Mouse (Mus musculus) heart, postnatal 0 days (tissue): ENCODE results near the gene Sucla2. TPM values are rescaled to one million over a fixed set of nuclear protein-coding genes. Genes with fewer than 3 reads are reported as not detected.
A peak's percentile ranks its signal among the peaks of the same experiment; 100 is the strongest.
"Not testable (repeated sequence)": the region's sequence is repeated elsewhere in the genome, so short reads cannot be mapped to it uniquely, and the experiment has no call there.

Experiments
- ATAC-seq: fragments of 200-750 bp; cut with Nextera tagmentation; 2 replicates; pipeline ENCODE4 v1.8.0; 2017; ENCODE audit warnings: low read depth, moderate number of reproducible peaks, moderate library complexity; ENCODE audit not compliant: insufficient read depth
- DNase-seq: peaks from one replicate; pipeline ENCODE4 v3.0.0-alpha.2; 2016; ENCODE audit warnings: low spot score
- H3K27ac ChIP-seq: fragments of 300-500 bp; sonication (generic); 2 replicates; pipeline ENCODE4 v1.5.1; 2014; ENCODE audit warnings: low read depth, mild to moderate bottlenecking
- H3K27me3 ChIP-seq: fragments of 300-500 bp; sonication (generic); 2 replicates; pipeline ENCODE4 v1.6.1; 2014; ENCODE audit warnings: low read length, mixed read lengths; ENCODE audit not compliant: control insufficient read depth, insufficient read depth
- H3K36me3 ChIP-seq: fragments of 300-500 bp; sonication (generic); replicated peaks from 2 replicates; pipeline ENCODE4 v1.6.1; 2014; ENCODE audit warnings: low read length, mixed read lengths; ENCODE audit not compliant: control insufficient read depth, insufficient read depth
- H3K4me1 ChIP-seq: fragments of 300-500 bp; sonication (generic); 2 replicates; pipeline ENCODE4 v1.6.1; 2014; ENCODE audit warnings: antibody characterized with exemption; ENCODE audit not compliant: control insufficient read depth, insufficient read depth
- H3K4me2 ChIP-seq: fragments of 300-500 bp; sonication (generic); 2 replicates; pipeline ENCODE4 v1.6.1; 2014; ENCODE audit warnings: low read depth, mild to moderate bottlenecking, low read length, moderate library complexity
- H3K4me3 ChIP-seq: fragments of 300-500 bp; sonication (generic); 2 replicates; pipeline ENCODE4 v1.5.1; 2014; ENCODE audit warnings: low read depth, low read length
- H3K9ac ChIP-seq: fragments of 300-500 bp; sonication (generic); replicated peaks from 2 replicates; pipeline ENCODE4 v1.6.1; 2014; ENCODE audit warnings: low read depth, low read length, mixed read lengths
- H3K9me3 ChIP-seq: fragments of 300-500 bp; sonication (generic); replicated peaks from 2 replicates; pipeline ENCODE4 v1.6.1; 2016; ENCODE audit warnings: low read length; ENCODE audit not compliant: control insufficient read depth
- CTCF ChIP-seq: IDR thresholded peaks from 2 replicates; pipeline ENCODE4 v1.5.1; 2016; ENCODE audit warnings: antibody characterized with exemption, control low read depth, low read depth
- EP300 ChIP-seq: IDR thresholded peaks from 2 replicates; pipeline ENCODE4 v1.6.1; 2016; ENCODE audit warnings: antibody characterized with exemption, low read depth
- WGBS: fragments of 180-500 bp; shearing (Covaris S2); extraction: QIAGEN DNeasy Blood & Tissue Kit; methylation state at CpG from one replicate; pipeline ENCODE4 v1.1.7; 2014; 5-methylcytosine and 5-hydroxymethylcytosine counted together
- polyA plus RNA-seq: library from polyadenylated mRNA; unstranded; fragments of >200 nt; fragmentation: Nextera tagmentation; extraction: Ambion mirVana; gene quantifications from 2 replicates; pipeline ENCODE4 v1.2.1, GENCODE M21; 2015
- total RNA-seq: library from RNA; depleted of rRNA; stranded (reverse); fragments of >200 nt; gene quantifications from 2 replicates; pipeline ENCODE4 v1.2.3, GENCODE M21; 2014; ENCODE audit warnings: low replicate concordance

Gene Sucla2
- total and polyA plus RNA-seq, 2 experiments from 2014 or later, result 229 to 449 TPM

GRCm38 (mm10) chr14:73588080-73588479 is 63.0 kb downstream of the Sucla2 start:
- Histone ChIP-seq H3K27ac (no peak overlapping the region), H3K4me2 (no peak overlapping the region), H3K27me3 (no peaks in the 10 kb centered on the region), H3K4me3 (no peak overlapping the region), H3K4me1 (no peaks in the 10 kb centered on the region), H3K9me3 (peaks cover 4% of the 10 kb centered on the region; the same call in 1 of the 2 replicates), H3K36me3 (peaks cover 41% of the 10 kb centered on the region), H3K9ac (no peak overlapping the region)
- DNase-seq (no peak), ATAC-seq (no peak)
- no peak for TF ChIP-seq CTCF
- TF ChIP-seq EP300, result no peak
- WGBS, result 76% methylated on average over 1 of the region's 1 CpGs

GRCm38 (mm10) chr14:73592166-73592565 is 67.0 kb downstream of the Sucla2 start:
- H3K4me3 ChIP-seq, result no peak overlapping the region
- DNase-seq, result no peak
- 79% methylated on average over 1 of the region's 1 CpGs for WGBS
- H3K36me3 ChIP-seq, result peaks cover 60% of the 10 kb centered on the region
- H3K9ac ChIP-seq, result no peak overlapping the region
- no peak overlapping the region for H3K4me2 ChIP-seq
- no peak overlapping the region for H3K27ac ChIP-seq
- no peaks in the 10 kb centered on the region for H3K9me3 ChIP-seq
- TF ChIP-seq EP300, result no peak
- TF ChIP-seq CTCF, result no peak
- no peaks in the 10 kb centered on the region for H3K27me3 ChIP-seq
- H3K4me1 ChIP-seq, result no peaks in the 10 kb centered on the region
- no peak for ATAC-seq

DNA sequence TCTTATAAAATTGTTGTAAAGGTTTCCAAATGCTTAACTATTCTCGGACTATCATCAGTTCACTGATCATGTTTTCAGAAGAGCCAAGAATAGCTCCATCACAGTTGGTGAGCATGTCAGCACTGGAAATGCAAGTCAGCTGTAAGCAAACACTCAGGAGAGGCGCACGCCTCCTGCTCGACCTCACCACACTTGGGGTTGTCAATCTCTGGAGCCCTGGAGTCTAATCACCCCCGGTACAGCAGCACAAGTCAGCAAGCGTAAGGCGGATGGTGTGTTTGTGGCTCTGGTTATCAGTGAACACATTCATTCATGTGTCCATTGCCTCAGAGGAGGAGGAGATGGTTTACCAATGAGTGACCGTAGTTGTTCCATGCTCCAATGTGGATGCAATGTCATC is 74.6 kb downstream of the Sucla2 start:
- Histone ChIP-seq H3K27ac (no peak overlapping the region), H3K27me3 (no peaks in the 10 kb centered on the region), H3K9ac (no peak overlapping the region), H3K9me3 (peaks cover 9% of the 10 kb centered on the region; the same call in 1 of the 2 replicates), H3K36me3 (peaks cover 63% of the 10 kb centered on the region), H3K4me1 (no peaks in the 10 kb centered on the region), H3K4me3 (no peak overlapping the region), H3K4me2 (no peak overlapping the region)
- peak; percentile 78 for ATAC-seq
- peak; percentile 30 for DNase-seq
- no peak for TF ChIP-seq CTCF
- TF ChIP-seq EP300, result no peak
- WGBS, result 30% methylated on average over 8 of the region's 8 CpGs

DNA sequence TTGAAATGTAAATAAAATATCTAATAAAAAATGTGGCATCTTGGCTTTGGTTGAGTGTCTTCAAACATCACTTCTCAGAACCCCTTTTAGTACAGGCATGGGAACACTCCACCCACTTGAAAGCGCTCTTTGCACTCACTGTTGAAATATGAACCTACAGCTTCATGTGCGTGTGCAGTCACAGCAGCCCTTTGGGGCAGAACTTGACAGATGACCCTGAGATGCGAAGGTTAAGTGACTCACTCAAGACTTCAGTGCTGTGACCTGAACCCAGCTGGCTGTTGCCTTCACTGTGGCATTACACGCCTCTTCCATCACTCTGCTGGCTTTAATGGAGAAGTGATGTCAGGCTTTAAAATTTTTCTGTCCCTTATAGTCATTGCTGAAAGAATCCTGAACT is 82.6 kb downstream of the Sucla2 start:
- 64% methylated on average over 4 of the region's 4 CpGs for WGBS
- peaks cover under 1% of the 10 kb centered on the region; the same call in 1 of the 2 replicates for H3K9me3 ChIP-seq
- no peak for TF ChIP-seq EP300
- no peak for TF ChIP-seq CTCF
- no peak overlapping the region for H3K4me3 ChIP-seq
- H3K27ac ChIP-seq, result no peak overlapping the region
- H3K4me2 ChIP-seq, result no peak overlapping the region
- no peak for DNase-seq
- no peak for ATAC-seq
- H3K27me3 ChIP-seq, result no peaks in the 10 kb centered on the region
- H3K9ac ChIP-seq, result no peak overlapping the region
- no peaks in the 10 kb centered on the region for H3K4me1 ChIP-seq
- H3K36me3 ChIP-seq, result peaks cover 20% of the 10 kb centered on the region

DNA sequence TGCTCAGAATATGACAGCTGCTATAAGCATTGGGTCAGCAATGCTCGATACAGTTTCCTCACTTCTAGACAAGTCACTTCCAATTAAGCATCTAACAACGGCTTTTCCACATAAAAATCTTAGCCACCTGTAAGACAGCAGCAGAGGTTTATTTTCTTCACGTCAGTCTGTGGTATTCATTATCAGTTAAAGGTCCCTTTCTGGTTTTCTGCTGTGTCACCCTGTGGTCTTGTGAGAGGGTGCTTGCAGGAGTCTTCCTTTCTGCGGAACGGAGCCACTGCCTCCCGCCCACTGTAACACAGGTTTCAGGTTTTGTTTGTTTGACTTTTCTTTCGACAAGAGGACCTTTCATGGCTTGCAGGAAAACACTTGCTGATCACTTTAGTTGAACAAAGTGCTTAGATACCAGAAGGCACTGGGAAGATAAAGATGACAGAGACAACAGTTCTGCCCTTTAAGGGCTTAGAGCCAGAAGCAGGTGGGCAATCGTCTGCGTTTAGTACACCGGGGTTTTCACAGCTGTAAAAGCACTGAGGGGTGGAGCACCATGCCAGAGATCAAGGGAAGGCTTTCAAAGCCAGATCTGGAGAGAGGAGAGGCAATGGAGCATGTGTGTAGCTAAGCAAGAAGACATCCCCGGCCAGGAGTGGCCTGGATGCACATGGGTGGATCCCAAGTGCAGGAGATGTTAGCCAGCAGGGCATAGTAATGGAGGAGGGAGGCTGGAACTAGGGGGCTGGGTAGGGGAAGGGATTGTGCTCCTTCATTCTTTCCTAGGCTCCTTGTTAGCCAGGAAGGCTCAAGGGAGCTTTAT is 83.8 kb downstream of the Sucla2 start:
- Histone ChIP-seq H3K4me2 (no peak overlapping the region), H3K9ac (no peak overlapping the region), H3K27me3 (no peaks in the 10 kb centered on the region), H3K27ac (no peak overlapping the region), H3K9me3 (no peaks in the 10 kb centered on the region), H3K4me3 (peak overlapping the region; percentile 5; the same call in 1 of the 2 replicates), H3K4me1 (no peaks in the 10 kb centered on the region), H3K36me3 (peaks cover 12% of the 10 kb centered on the region)
- TF ChIP-seq CTCF (no peak), EP300 (no peak)
- no peak for DNase-seq
- no peak for ATAC-seq
- 33% methylated on average over 11 of the region's 11 CpGs for WGBS

DNA sequence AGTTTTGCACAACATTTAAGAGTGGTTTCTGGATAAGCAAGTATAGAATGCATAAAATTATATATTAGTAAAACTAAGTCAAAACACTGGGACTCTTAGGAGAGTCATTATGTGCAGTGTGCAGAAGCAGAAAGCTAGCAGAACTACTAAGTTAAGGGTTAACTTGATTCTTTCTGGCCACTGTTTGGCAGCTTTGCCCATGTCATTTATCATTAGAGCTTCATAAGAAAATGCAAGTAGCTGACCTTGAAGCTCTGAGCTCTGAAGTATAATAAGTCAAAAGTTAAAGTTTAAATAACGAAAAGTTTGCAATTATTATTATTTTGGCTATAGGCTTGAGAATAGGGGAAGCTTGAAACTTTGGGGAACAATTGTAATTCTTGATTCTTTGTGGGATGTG is 89.8 kb downstream of the Sucla2 start:
- 75% methylated on average over 1 of the region's 1 CpGs for WGBS
- not testable (repeated sequence) for H3K27ac ChIP-seq, H3K27me3 ChIP-seq, DNase-seq, H3K4me1 ChIP-seq, H3K36me3 ChIP-seq, H3K4me3 ChIP-seq, H3K4me2 ChIP-seq, ATAC-seq, H3K9ac ChIP-seq, H3K9me3 ChIP-seq
